Mouse (Mus musculus) cerebellum, adult 2 months (tissue): ENCODE data around the gene Arhgap10.

Source experiments
- CTCF ChIP-seq: fragments of 200-500 bp; IDR thresholded peaks from 2 replicates; pipeline ENCODE4 v1.5.1; 2011; ENCODE audit warnings: low read depth, mild to moderate bottlenecking, control low read depth, low read length, moderate library complexity, borderline replicate concordance; ENCODE audit not compliant: insufficient read depth
- POLR2A ChIP-seq: fragments of 200-500 bp; IDR thresholded peaks from 2 replicates; pipeline ENCODE4 v1.6.1; 2011; ENCODE audit warnings: low read length, control low read depth, borderline replicate concordance; ENCODE audit not compliant: insufficient read depth

- TF ChIP-seq POLR2A (no peak), CTCF (no peak)
Measured at GRCm38 (mm10) chr8:77416738-77417137, 101.0 kb downstream of the Arhgap10 start.
